Mouse (Mus musculus) lung, postnatal 10 days (tissue): ENCODE results near the gene Padi3.

Experiments
- DNase-seq: peaks from one replicate; pipeline ENCODE4 v3.0.0; 2021

Gene Padi3

DNA sequence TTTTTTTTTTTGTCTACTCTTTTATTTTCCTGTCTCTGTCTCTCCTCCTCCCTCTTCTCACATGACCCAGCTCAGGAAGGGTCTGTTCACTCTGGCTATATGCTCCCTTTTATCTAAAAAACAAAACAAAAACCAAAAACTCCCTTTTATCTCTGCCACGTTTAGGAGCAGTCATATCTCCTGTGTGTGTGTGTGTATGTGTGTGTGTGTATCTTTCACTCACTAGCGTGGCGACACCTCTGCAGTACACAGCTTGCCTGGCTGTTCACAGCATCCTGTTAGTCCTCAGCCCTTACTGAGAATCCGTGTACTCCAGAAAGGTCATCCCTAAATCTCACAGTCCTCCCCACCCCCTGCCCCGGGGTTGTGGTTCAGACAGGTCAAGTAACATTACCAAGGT lies 5.0 kb upstream of the Padi3 start:
- DNase-seq = no peak

DNA sequence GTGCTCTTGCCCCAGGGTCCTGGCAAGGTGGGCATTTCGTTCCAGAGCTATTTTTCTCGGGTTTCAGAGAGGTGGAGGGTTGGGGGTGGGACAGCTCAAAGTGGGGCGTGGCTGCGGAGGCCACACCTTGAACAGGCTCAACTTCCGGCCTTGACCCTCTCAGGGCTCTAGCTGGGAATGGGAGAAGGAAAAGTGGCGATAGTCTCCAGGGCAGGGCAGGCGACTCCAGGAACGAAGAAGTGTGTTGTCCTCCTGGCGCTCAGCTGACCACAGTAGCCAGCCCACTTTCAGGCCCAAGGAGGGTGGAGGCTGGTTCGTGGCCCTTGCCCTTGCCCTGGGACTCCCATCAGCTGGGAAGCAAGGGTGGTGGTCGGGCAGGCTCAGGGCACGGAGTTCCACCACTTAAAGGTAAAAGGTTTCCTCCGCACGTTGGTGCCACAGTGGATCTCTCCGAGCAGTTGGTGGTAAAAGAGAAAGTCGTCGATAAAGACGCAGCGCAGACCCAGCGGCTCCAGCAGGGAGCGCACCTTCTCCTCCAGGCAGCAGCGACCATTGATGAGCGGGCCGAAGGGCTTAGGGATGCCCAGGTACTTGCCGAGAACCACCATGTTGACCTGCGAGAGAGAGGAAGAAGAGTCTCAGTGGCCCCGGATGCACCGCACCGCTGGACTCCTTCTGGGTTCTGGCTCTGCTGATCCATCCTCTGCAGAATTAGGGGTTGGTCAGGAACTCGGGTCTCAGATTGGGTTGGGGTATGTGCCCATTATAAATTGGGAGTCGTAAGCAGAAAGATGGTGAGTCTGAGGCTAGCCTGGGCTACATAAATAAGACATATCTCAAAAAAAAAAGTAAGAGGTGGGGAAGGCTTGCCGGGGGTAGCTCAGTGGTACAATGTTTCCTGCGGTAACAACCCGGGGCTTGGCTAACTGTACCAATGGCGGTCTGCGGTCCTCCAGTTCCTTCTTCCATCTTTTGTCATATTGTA lies 4.1 kb upstream of the Padi3 start:
- peak; percentile 72 for DNase-seq

DNA sequence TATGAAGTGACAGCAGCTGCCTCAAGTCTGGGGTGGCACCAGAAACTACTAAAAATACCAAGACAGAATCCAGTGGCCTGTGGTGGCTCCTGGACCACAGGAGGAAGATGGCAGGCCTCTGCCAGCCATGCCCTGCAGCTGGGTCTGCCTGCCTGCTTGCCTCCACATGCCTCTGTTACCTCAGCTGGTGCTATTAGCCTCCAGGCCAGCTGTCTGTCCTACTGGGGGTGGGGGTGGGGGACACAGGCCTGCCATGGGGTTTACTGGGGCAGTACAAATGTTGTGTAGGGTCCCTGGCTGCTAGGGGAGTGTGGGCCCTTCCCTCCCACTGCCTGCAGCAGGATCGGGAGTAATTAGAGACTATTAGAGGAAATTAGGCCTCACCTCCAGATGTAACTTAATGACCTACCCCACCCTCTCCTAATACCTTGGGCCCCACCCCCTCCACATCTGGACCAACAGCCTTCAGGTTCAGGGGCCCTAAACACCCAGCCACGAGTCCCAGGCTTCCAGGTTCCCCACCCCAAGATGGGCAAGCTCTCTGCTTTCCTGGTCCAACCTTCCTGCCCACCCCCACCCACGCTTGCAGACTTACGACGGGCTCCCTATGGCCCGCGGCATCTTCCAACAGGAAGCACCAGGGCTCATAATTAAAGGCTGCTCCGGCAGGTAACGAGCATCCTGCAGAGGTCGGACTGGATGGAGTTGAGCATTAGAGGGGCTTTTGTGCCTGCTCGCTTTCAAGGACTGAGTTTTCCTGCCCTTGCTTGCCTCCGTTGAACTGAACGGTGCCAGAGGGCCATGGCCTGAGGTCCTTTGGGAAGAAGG lies 3.1 kb upstream of the Padi3 start:
- no peak for DNase-seq

DNA sequence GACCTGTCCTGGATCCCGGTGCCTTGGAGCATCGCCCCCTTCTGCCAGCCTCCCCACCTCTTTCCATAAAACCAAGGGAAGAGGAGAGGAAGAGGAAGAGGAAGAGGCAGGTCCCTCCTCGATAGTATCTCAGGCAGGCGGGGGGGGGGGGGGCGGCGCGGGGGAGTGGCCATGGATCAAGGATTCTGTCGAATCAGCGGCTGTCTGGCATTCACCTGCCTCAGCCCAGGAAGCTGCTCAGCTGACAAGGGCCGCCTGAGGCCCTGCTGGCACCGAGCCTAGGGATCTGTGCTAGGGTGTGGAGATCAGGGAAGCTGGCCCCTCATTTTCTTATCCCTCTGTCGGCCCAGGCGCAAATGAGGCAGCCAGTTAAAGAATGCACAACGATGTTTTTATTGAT lies 2.2 kb upstream of the Padi3 start:
- no peak for DNase-seq

DNA sequence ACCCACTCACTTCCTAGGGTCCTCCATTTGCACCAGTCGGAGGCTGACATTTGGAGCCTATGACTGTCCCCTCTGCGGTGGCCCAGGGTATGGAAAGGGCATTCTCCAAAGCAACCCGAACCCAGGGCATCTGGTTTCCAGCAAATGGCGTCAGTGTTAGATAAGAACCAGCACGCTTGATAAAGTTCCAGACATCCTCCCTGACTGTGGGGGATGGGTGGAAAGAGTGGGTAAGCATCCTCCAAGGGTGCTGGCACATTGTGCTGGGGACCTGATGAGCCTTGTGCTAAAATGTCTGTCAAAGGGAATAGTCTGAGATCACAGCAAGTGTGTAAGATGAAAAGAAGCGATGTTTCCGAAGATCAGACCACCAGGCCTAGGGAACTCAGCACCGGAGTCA lies 1.7 kb upstream of the Padi3 start:
- no peak for DNase-seq

DNA sequence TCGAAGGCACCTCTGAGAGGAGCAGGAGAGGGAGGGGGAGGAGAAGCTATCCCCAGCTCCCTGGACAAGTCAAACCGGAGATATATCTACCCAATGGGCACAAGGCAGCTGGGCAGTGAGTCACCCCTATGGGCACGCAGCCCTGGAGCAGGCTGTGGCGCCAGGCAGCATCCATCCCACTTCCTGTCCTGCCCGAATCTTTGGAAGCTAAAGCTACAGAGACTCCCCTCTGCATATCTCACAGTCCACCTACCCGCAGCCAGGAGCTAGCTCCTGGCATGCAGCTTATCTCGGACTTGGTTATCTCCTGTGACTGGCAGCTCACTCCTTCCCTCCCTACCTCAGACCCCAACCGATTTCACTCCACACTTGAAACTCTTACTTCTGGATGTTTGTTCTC lies 1.3 kb downstream of the Padi3 start:
- no peak for DNase-seq

DNA sequence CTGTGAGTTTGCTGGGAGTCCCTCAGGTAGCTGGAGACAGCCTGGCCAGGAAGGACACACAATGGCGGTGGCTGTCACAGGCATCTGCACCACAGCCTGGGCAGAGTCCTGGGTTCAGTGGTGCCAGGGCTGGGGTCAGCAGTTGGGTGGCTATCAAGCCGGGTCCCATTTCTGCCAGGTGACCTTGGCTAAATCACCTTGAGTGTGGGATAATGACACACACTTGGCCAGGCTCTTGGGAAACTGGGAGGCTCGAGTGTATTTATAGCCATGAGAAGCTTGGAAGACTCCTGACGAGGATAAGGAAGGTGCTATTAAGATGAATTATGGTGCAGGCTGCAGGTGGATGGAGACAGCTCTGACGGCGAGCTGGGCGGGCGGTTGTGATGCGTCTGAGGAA lies 5.8 kb downstream of the Padi3 start:
- DNase-seq = no peak

DNA sequence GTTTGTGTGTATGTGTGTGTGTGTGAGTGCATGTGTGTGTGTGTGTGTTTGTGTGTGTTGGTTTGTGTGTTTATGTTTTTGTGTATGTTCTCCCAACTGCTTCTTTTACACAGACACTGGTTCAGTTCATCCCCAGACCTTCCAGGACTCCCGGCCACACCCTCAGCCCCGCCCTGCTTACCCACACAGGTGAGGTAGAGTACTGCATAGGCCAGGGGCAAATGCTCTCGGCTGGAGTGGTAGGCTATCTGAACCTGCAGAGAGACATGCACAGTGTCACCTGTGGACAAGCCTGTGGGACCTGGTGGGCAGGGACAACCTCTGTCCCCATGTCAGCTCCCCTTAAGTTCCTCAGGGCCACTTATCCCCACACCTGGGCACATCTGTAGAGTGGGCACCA lies 9.1 kb downstream of the Padi3 start:
- DNase-seq = no peak

DNA sequence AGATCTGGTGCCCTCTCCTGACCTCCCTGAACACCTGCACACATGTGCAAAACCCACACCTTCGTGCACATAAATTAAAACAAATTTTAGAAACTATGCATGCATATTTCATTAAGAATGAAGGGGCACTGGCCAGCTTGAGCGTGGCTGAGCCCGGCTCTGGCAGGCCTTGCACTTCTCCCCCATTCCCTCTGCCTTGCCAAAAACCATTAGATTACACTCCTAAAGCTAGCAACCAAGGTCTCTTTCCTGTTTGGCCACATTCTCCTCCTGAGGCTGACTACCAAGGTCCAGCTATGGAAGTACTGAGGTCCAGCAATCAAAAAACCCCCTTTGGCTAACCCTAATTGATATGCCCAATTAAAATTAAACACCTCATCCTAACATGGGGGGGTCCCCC lies 13.7 kb downstream of the Padi3 start:
- DNase-seq = peak; percentile 38

DNA sequence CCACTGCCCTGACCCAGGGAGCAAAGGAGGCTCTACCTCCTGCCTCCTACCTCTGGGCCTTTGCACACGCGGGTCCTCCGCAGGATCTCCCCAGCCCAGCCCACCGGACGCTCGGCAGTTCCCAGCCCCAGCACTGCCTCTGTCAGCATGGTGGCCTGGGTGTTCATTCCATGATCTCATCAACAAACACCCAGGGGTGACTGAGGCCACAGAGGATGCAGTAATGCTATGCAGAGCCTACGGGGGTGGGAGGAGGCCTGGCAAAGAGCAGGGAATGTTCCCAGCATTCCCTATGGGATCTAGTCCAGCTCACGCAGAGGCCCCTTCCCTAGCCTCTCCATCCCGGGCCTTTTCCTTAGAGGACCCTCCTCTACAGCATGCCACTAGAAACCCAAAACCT lies 15.8 kb downstream of the Padi3 start:
- peak; percentile 86 for DNase-seq

DNA sequence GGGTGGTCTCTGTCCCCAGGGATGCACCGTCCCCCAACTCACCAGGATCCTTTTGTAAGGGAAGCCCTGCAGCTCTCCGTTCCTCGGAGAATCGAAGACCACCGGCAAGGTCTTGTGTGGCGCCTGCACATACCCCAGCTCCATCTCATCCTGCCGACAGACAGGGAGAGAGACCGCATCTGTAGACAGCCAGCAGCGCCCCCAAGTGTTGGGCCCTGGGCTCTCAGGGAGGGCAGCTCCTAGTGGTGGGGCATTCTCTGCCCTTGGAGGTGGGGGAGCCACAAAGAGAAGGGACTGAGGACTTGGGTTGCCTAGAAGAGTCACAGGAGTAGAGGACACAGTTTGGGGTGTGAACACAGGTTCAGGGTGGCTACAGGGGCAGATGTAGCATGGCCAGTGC lies 16.7 kb downstream of the Padi3 start:
- no peak for DNase-seq

DNA sequence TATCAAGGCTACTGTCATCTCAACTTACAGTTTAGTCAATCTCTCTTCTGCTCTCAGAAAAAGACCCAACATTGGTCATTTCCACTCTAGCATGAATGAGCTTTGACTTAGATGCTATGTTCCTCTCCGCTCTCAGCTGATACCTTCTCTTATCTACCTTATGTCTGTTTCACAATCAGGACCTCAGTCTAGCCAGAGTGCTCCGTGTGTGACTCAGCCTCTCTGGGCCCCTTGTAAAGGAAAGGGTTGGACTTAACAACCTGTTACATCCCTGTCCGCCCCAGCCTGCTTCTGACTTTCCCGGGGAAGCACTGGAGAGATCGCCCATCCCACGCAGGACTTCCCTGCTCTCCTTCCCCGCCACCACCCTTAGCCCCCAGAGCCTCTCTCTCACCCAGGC lies 17.9 kb downstream of the Padi3 start:
- no peak for DNase-seq

DNA sequence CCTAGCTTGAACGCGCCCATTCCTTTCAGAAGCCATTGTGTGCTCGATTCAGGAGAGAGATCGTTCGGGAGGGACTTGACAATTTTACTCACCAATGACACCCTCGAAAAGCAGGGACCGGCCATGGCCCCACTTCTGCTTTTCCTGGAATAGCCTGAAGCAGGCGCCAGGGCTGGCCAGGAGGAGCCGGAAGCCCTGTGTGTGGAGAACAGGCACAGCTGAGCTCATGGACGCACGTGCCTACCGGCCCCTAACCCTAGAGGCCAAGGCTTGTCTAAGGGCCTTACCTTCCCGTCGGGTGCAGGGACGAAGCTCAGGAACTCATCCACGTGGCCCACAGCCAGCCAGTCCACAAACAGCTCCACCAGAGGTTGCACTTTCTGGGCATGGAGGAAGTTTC lies 19.4 kb downstream of the Padi3 start:
- DNase-seq = no peak

DNA sequence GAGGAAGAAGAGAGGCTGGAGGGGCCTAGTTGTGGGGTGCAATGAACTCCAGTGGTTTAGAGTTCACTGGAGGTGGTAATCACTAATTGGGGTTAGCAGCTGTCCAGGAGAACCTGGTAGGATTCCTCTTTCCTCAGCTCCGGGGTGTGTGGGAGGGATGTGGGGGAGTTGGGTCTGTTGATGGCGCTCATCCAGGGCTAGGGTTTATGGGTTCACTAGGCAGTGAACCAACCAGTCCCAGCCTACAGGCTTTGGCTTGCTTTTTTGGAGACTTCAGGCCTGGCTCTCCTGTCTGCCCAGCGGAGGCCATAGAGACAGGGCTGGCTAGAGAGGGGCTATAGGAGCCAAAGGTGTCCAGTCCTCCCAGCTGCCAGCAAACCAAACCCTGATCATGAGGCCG lies 20.5 kb downstream of the Padi3 start:
- no peak for DNase-seq

DNA sequence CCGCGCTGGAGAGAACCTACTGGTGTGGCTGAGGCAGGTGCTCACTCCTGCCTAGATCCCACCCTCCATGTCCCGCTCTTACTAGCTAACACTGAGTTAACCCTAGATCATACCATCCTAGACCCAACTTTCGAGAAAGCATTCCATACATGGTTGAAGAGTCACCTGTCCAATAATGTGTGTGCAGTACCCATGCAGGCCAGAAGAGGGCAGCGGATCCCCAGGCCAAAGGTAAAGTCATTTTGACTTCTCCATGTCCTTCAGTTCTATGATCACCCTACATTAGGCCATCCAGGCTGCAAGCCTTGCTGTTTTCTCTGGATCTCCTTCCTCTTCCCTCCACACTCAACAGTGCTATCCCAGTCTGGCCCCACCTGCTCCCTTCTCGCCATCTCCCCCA lies 21.5 kb downstream of the Padi3 start:
- peak; percentile 80 for DNase-seq

DNA sequence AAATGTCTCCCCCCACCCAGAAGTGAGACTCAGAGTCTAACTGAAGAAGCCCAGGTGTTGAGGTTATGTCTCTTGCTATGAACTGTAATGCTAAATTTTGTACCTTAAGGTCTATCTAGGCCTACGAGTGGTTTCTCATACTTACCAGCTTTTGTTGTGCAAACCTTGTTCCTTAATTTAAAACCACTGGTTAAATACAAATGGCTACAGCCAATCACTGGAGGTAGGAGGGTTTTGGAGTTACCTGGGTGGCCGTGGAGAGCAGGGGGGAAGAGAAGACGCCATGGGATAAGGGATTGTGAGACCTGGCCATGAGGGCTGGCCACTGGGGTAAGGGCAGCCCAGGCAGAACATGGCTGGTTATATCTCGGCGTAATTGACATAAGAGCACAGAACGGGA lies 22.2 kb downstream of the Padi3 start:
- DNase-seq = no peak

DNA sequence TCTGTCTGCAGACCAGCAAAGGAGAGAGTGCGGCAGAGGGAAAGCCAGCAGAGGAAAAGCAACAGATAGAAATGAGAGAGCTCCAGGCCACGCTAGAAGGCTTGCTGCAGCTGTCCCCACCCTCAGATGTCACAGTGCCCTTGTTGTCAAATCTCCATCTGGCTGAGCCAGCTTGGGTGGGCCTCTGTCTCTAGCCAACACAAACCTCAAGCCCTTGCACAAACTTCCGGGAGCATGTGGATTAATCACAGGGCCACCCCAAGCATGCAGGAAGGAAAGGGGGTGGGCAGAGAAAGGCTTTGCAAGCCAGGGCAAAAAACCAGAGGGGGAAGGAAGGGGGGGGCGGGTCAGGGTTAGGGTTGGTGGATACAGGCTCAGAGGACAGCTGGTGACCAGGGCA lies 23.0 kb downstream of the Padi3 start:
- peak; percentile 79 for DNase-seq

DNA sequence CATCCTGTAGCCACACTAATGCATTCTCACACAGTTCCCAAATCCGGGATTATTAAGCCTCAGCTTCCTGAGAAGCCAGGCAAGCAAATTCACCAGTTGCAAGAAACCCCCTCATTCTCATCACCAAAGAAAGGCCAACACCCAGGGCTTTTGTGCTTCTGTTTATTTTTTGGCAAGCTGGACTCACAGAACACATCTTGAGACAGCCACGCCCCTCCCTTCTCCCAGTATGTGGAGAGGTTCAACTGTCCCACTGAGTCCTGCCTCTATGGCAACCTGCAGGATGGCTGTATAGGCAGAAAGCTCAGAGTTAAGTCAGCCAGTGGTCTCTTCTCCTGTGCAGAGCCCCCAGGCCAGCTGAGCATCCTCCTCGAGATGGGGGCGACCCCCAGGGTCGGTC lies 25.2 kb downstream of the Padi3 start:
- no peak for DNase-seq

DNA sequence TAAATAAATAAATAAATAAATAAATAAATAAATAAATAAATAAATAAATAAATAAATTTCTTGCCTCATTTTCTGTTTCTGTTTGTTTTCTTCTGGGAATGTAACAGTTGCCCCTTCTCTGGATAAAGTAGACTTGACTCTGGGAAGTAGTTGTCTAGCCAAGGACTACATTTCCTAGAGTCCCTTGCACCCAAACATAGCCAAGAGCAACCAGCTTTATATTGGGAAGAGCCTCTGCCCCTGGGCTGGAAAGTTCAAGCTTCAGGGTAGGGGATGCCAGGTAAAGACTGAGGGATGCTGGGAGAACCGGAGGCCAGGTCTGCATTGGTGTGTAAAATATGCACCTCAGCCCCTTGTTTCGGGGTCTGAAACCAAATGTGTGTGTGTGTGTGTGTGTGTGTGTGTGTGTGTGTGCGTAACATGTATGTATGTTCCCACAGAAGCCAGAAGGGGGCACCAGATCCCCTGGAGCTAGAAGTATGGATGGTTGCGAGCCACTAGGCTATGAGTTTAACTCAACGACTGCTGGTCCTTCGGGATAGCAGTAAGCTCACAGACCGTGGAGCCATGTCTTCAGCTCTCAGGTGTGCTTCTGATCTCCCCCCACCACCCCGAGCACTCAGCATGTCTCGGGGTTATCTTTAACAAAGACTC lies 26.0 kb downstream of the Padi3 start:
- no peak for DNase-seq

DNA sequence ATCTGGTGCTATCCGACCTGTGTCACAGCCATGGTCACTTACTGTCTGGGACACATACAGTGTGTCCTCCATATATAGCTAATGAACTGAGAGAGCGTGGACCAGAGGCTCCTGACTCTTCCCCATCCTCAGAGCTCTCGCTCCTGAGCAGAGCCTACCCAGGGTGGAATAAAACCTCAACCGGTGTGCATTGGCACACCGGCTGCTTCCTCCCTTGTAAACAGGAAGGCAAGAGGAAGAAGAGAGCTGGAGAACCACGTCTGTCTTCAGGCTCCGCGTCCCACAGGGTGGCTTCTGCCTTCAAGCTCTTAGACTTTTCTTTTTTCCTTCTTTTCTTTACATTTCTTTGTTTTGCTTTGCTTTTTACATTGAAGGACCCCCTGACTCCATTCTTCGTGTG lies 27.6 kb downstream of the Padi3 start:
- no peak for DNase-seq

DNA sequence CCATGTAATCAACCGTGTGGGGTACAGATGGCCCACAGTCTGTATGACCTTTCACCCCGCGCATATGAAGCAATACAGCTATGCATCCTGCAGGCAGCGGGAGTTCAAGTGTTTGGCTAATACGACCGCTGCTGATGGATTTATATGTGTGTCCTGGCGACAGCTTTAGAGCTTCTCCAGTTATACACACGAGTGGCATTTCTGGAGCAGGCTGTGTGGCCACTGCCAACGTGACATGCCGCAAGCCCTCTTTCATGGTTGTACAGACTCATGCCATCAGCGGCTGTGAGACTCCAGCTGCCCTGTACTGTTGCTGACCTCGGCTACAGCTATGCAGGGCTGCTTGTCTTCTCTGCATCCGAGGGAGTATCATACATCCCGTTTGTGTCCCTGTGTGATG lies 29.9 kb downstream of the Padi3 start:
- no peak for DNase-seq

DNA sequence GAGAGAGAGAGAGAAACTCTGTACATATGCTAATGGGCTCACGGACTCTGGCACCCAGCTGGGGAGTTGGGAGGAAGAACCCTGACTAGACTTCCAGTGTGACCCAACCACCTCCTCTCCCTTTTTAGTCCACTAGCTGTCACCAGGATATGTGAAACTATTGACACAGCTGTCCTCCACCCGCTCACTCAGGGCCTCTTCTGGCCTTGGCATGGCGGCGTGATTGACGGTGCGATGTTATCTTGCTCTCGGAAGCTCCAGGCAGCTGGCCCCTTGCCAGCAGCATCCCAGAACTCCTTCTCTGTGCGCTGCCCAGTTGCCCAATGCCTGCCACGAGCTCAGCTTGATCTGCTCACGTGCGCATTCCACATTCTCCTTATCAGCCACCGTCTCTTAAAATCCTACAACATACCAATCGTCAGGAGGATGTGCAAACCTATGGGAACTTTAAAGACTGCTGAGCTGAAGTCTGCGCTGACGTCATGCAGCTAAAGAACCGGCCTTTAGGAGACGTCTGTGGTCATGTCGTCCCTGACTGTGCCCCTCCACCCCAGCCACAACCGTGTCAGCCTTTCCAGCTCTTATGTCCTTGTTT lies 30.5 kb downstream of the Padi3 start:
- DNase-seq = peak; percentile 53

DNA sequence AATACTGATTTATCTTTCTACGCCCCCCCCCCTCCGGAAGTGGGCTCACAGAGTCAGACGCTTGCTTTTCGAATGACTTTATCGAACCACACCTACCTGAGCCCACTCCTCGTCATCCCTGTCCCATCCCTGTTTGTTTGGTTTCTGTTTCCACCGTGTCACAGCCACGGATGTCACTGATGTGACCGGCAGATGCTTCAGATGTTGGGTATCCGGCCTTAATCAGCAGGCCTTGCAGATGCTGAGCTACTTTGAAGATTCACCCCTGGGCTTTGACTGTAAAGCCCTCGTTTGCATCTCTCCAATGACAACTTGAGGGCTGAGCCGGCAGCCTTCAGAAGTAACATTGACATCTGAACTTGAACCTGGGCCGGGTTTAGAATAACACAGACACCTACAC lies 33.8 kb downstream of the Padi3 start:
- no peak for DNase-seq
